Mouse (Mus musculus): ENCODE results near the gene Arhgap22.

Gene Arhgap22

DNA sequence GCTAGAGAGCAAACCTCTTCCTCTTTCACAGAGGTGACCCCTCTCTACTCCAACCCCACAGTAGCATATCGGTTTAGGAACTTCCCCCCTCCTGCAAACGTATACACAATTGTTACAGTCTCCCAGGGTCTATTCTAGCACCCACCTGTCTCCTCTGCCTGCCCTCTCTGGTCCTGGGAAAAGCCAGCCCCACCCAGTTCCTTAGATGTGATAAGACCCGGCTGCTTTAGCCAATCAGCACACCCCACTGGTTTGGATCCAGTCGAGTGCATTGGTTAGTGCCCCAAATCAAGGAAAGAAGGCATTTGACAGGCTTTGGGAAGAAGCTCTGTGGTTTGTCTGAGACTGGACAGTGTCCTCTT is 922 bp downstream of the Arhgap22 start:
- no peak for DNase-seq

- DNase-seq: peak; percentile 36
These were observed 1.3 kb downstream of the Arhgap22 start for GRCm38 (mm10) chr14:33215163-33215562.

DNA sequence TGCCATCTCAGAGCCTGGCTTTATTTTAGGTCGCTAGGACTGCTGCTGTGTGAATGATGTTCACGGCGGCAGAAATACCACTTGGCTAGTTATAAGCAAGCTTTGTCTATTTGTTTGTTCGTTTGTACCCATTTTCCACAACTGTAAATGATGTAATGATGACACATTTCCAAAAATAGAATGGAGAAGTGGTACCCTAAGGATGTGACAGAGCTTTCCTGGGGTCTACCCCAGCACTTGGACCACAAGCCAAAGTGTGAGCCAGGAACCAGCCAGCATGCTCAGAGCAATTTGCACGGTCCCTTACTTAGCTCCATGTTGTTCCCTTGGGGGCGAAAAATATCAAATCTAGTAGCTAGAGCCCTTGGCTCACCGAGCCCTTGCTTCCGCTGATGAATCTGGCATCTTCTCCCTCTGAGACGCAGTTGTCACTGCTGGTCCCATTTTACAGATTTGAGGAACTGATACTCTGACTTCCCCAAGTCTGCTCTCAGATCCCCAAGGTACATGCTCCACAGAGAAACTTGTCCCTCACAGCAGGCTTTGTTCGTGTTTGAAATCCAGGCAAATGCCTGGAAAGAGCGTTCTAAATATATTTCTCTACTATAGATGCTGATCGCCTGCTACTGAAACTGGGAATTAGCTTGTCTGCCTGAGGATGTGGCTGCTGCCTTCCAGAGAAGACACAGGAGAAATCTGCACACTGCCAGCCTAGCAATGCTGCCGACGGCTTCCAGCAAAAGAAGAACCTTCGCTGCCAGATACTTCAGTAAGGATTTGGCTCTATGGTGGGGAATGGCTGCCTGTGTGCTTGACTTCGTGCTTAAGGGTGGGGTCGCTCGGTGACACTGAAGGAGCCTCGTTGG is 2.8 kb downstream of the Arhgap22 start:
- peak; percentile 95 for DNase-seq

DNA sequence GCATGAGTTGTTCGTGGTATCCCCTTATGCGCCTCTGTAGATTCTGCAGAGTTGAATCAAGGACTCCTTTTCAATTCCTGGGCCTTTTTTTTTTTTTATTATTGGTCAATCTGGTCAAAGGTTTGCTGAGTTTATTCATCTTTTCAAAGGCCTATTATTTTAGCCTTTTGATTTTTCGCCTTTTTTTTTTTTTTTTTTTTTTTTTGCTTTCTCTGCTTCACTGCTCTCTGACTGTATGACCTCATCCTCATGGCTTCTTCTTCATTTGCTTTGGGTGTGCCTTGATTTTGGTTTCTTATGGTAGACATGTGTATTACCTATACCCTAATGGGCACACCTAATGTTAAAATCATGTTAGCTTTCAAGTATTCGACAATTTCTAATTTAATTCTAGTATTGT is 11.4 kb downstream of the Arhgap22 start:
- DNase-seq: no peak

DNA sequence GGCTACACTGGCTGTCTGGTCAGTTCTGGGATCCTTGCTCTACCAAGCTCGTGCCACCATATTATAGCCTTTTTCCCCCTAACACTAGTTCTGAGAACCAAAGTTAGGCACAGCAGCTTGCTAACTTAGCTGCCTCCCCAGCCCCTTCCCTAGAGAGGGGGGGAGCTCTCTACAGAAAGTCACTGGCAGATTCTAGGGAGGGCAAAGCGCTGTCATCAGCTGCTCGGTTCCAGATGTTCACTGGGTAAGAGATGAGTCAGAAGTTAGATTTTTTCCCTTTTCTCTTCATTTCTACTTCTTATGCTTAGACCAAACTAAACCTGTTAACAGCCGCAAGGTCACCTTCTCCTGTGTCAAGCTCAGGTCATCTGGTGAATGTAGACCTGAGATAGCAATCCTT is 16.8 kb downstream of the Arhgap22 start:
- peak; percentile 85 for DNase-seq

DNA sequence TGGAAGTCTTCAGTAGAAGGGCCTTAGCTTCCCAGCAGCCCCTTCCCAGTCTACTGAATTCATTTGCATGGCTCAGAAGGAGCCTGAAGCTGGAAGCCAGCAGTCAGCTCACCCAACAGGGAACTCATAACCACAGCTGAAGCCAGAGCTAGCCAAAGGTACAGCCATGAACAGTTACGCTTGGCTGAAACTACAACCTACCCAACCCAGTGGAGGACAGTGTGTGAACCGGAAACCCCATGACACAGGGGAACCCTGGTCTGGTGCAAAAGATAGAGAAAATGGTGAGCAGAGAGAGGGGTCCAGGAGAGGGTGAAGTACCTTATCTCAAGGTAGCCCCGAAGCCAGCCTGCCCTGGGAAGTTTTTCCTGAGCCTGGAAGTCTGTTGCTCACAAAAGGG is 17.5 kb downstream of the Arhgap22 start:
- peak; percentile 90 for DNase-seq

GRCm38 (mm10) chr14:33232048-33232447 is 18.2 kb downstream of the Arhgap22 start:
- DNase-seq: peak; percentile 98

DNA sequence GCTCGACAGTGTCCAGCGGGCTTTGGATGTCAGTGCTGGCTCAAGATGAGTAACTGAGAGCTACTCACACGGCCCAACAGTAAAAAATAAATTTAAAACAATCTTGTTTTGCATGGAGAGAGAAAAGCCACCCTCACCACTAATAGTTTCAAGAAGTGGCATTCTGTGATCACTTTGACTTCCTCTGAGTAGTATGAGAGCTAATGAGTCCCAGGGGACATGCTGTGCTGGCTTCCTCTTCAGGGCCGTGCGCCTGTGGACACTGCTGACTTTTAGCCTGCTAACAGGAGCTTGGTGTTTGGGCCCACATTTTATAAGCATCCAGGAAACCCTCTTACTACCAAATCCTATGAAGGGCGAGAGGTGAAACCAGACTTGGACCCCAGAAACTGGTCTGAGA is 21.8 kb downstream of the Arhgap22 start:
- DNase-seq: peak; percentile 94

DNA sequence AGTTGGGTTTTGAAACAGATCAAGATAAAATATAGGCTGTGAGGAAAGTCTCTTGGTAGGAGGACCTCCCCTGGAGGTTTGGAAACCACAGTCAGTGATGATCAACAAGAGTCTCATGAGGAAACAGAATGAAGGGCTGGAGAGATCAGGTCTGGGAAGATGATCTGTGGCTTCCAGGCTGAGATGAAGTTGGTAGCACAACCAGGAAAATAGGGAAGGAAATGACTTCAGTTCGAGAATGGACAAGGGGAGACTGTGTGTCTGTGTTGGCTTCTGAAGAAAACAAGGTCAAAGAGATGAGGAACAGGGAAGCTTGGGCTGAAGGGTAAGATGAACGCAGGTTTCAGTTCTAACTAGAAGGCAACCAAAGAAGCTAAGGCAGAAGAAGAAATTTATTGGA is 26.6 kb downstream of the Arhgap22 start:
- peak; percentile 95 for DNase-seq

DNA sequence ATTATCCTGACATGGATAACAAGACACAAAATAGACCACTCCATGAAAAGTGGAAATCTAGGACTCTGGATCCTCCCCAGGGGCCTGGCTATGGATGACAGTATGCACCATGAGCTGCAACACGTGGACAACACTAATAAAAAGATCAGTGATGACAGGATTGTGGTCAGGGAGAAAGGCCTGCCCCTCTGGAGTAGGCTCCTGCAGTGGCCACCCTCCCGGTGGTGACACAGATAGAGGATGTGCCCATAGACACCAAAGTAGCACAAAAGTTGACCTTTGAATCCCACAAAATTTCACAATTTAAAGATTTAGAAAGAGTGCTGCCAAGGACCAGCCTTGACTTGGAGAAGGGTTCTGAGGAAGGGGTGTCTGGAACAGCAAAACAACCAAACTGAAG is 29.4 kb downstream of the Arhgap22 start:
- DNase-seq: peak; percentile 84

DNA sequence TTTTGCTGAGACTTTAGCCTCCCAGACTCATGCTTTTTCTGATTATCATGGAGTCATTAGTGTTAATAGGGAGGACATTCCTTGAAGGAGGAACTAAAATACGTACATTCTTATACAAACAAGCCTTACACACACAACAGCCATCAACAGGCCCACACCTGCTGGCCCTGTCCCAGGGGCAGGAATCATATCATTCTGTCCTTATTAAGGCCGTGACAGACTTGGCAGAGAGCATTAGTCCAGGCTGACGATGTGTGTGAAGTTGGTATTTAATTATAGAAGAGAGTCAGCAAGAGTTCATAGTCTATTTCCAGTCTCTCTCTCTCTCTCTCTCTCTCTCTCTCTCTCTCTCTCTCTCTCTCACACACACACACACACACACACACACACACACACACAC is 30.7 kb downstream of the Arhgap22 start:
- DNase-seq: peak; percentile 93

GRCm38 (mm10) chr14:33244946-33245345 is 31.1 kb downstream of the Arhgap22 start:
- peak; percentile 90 for DNase-seq

DNA sequence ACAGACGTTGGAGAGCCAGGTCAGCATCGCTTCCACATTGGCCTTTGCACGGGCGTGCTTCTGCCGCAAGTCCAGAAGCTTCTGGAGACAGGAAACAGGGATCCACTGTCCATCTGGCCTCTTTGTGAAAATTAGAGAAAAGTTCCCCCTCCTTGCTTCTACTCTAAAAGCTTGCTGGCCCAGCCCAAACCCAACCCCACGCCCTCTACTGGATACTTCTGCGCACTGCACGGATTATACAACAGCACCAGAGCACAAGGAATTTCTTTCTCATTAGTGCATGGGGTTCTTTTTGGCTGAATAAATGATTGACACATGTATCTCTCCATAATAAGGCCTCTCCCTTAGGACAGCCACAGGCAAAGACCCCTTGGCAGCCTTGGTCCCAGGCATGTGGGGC is 32.6 kb downstream of the Arhgap22 start:
- peak; percentile 96 for DNase-seq

DNA sequence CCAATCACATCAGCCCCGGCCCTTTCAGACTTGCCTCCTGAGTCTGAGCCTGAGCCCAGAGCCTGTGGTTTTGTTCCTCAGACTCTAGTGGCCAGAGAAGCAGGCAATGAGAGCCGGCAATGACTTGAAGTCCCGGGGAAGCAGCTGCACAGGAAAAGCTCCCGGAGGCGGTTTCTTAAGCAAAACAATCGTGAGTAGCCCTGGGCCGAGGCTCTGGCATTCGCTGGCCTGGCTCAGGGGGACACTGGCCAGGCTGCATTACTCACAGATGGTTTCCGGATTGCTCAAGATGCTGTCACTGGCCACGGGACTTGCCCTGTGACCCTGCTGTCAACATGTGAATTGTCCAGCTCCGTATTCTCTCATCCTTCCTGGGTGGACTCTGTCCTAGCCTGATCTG is 33.8 kb downstream of the Arhgap22 start:
- DNase-seq: peak; percentile 99

GRCm38 (mm10) chr14:33248741-33249140 is 34.9 kb downstream of the Arhgap22 start:
- DNase-seq: peak; percentile 82

DNA sequence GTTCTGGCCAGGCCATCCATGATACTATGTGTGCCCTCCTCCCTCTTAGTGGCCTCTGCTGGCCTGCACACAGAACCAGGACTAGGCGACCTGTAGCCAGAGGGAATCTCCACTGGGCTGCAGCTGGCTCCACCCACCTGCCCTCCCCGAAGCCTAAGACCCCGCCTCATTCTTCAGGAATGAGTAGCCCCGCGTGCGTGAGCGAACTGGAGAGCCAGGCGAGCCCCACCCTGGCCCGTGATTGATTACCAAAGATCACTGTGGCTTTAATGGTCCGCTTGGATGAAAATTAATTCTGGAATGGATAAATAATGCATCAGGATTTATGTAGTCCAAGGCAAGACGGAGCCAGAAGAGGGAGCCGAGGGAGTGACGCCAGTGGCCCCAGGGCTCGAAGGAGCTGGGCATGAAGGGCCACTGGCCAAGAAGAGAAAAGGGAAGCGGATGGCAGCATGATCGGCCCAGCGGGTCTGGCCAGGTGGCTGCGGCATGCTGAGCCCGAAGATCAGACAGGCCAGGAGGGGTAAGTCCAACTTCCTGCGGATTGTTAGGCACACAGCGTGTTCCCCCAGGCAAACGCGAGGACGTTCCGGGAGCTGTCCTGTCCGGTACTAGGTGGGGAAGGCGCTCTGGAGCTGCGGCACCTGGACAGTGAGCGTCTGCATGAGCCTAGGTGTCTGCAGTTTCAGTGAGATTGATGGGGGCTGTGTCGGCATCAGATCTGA is 36.6 kb downstream of the Arhgap22 start:
- peak; percentile 96 for DNase-seq

DNA sequence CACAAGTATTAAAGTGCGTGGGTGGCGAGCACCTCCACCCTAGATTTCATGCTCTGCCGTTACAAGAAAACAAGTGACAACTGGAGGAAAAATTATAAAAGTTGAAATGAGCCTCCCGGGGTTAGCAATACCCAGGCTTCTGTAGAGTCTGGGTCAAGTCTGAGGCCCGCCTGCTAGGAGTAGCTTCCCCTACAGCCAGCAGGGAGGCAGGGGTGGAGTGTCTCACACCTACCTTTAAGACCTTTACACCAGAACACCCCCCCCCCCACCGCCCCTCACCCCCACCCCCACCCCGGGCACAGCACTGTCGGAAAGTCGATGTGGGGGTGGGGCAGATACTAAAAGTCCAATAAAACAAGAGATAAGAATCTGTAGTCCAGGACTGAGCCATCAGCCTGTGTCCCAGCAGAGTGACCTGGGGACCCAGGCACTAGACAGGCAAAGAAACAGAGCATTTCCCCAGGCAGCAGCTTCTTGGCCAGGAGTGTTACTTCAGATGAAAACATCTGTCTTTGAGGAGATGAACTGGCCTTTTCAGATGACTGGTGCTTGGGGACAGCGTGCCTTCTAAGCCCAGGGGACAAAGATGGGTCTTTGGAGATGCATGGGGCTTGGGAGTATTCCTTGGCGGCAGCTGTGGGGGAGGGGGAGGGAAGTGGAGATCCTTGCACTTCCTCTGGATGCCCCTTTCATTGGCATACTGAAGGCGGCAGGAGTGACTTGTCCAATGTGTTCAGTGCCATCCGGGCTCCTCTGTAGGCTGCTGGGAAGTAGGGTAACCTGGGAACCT is 37.3 kb downstream of the Arhgap22 start:
- peak; percentile 87 for DNase-seq

DNA sequence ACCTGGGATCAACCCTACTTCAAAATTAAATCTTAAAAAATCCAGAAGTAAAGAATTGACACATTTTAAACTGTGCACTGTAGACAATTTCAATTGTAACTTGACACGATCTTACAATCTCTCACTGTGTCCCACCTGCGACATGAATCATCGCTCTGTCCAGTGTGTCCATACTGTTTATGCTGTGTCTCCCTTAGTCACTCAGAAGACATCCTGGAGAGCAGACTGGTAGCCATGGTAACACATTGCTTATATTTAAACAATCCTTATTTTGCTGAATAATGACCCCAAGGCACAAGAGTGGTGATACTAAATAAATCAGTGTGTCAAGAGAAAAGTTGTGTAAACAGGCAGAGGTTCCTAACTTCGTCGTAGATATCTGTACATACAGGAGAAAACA is 44.4 kb downstream of the Arhgap22 start:
- no peak for DNase-seq

- no peak for DNase-seq
These were observed 46.3 kb downstream of the Arhgap22 start for GRCm38 (mm10) chr14:33260131-33260530.

- no peak for DNase-seq
These were observed 51.0 kb downstream of the Arhgap22 start for GRCm38 (mm10) chr14:33264795-33265194.

GRCm38 (mm10) chr14:33276240-33276639 is 62.4 kb downstream of the Arhgap22 start:
- peak; percentile 91 for DNase-seq

DNA sequence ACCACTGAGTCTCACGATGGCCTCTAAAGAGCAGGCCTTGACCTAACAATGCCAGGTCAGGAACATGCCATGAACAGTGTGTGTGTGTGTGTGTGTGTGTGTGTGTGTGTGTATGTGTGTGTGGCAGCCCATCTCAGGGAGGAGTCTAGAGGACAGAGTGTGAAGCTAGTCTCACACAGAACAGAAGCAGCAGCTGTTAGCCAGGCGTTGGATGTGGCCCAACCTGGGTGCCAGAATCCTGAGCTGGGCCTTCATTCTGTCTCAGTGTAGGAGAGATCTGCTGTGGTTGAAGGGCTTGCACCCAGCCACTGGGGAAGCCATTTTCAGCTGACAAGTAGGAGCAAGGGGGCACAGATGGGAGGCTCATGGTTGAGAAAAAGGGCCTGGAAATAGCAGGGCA is 64.5 kb downstream of the Arhgap22 start:
- no peak for DNase-seq

DNA sequence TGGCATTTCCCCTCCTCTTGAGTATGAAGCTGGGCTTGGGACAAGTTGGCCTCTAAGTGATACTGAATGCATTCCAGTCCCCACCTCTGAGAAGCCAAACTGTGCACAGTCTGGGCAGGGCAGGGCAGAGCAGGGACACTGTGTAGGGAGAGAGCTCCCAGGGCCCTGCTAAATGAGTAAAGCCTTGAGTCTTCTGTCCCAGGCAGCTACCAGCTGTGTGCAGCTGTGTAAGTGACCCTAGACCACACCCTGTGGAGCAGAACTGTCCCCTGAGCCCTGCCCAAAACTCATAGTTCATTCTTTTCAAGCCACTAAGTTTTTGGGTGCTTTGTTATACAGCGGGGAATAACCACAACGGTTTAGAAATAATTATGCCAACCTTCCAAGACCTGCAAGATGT is 67.1 kb downstream of the Arhgap22 start:
- DNase-seq: peak; percentile 97

- no peak for DNase-seq
These were observed 68.6 kb downstream of the Arhgap22 start for GRCm38 (mm10) chr14:33282447-33282846.
